Mouse (Mus musculus): ENCODE results near the gene Fhdc1. TPM values are rescaled to one million over a fixed set of nuclear protein-coding genes. Genes with fewer than 3 reads are reported as not detected.

The Fhdc1 gene
- polyA plus RNA-seq, 1 experiment from 2014 or later = 6.5 TPM

DNA sequence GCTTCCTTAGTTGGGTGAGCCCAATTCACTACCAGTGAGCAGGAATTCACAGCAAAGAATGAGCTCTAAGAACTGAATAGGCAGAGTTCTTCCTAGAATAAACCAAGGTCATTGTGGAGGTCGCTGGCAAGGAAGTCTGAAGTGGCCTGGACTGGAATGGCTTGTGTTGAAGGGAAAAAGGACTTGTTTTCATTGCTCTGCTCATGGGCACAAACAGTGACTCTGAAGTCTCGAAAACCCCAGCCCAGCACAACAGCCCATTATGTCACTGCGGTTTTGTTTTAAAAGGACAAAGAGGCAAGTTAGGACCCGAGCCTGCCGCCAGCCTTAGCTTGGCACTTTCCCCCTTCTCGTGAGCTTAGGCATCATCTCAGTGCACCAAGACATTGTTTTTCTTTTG lies 8.5 kb upstream of the Fhdc1 start:
- no peak overlapping the region for H3K4me3 ChIP-seq (replicated peaks)
- no peak overlapping the region for H3K9ac ChIP-seq
- H3K36me3 ChIP-seq = peaks cover 8% of the 10 kb centered on the region; the same call in 1 of the 2 replicates
- 83% methylated on average over 6 of the region's 6 CpGs for WGBS
- H3K4me1 ChIP-seq (replicated peaks) = no peaks in the 10 kb centered on the region
- no peaks in the 10 kb centered on the region for H3K9me3 ChIP-seq
- H3K27ac ChIP-seq = no peak overlapping the region
- no peaks in the 10 kb centered on the region for H3K27me3 ChIP-seq (replicated peaks)
- ATAC-seq = no peak
- no peak overlapping the region for H3K4me2 ChIP-seq (replicated peaks)

DNA sequence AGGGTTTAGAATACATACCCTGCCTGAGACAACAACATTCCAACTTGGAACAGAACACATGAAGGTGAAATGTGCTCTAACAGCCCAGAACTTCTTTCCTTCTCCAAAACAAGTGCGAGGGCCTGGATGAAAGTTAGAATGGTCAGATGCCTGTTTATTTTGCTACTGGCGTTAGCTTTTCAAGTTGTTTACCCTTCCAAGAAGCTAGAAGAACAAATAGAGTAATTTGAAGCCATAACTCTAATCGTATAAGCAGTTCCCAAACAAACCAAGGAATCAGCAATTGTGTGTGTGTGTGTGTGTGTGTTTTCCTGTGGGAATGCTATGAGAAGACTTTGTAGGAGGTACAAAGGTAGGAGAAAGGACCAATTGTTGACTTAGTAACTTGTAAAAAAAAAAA lies 4.7 kb upstream of the Fhdc1 start:
- Histone ChIP-seq H3K27me3 (replicated peaks) (no peaks in the 10 kb centered on the region), H3K27ac (no peak overlapping the region), H3K36me3 (no peaks in the 10 kb centered on the region), H3K4me2 (replicated peaks) (no peak overlapping the region), H3K4me3 (replicated peaks) (no peak overlapping the region), H3K9ac (no peak overlapping the region), H3K9me3 (no peaks in the 10 kb centered on the region), H3K4me1 (replicated peaks) (0 out of 2 replicates have a peak, but pooled peaks cover 8% of the 10 kb centered on the region)
- ATAC-seq = no peak
- WGBS = 49% methylated on average over 3 of the region's 3 CpGs

DNA sequence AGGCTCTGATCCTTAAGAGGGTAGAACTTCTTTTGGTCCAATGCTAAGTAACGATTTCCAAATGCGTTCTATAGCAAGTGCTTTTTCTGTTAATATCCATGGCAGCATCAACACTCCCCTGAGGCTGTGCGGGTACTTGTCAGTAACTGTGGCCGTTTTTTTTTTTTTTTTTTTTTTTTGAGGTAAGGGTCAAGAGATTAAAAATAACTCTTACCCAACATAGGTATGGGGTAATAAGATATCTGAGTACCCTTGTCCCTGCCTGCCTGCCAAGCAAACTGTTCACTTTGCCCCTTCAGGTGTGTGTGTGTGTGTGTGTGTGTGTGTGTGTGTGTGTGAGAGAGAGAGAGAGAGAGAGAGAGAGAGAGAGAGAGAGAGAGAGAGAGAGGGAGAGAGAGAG lies 4.1 kb upstream of the Fhdc1 start:
- no peak overlapping the region for H3K27ac ChIP-seq
- no peaks in the 10 kb centered on the region for H3K36me3 ChIP-seq
- H3K9me3 ChIP-seq = no peaks in the 10 kb centered on the region
- no peak overlapping the region for H3K4me2 ChIP-seq (replicated peaks)
- WGBS = 69% methylated on average over 4 of the region's 4 CpGs
- no peak overlapping the region for H3K9ac ChIP-seq
- H3K4me3 ChIP-seq (replicated peaks) = no peak overlapping the region
- H3K4me1 ChIP-seq (replicated peaks) = 0 out of 2 replicates have a peak, but pooled peaks cover 9% of the 10 kb centered on the region
- no peak for ATAC-seq
- no peaks in the 10 kb centered on the region; the same call in 1 of the 2 replicates for H3K27me3 ChIP-seq (replicated peaks)

DNA sequence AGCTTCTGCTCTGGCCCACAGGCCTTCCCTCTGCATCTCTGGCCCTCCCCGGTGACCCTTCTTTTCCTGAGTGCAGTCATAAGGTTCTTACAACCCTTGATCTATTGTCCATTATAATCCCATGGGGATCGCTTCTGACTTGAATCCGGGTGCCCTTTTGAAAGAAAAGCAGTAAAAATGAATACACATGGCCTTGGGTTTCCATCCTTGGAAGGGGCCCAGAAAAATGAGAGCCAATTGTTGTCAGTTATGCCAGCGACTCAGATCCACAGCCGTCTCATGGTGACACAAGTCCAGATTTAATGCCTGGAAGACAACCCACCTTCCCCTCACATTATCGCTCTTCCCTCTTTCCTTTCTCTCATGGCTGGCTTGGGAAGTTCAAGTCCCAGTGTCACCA lies 1.9 kb upstream of the Fhdc1 start:
- H3K27me3 ChIP-seq (replicated peaks) = peaks cover 7% of the 10 kb centered on the region
- no peak overlapping the region for H3K9ac ChIP-seq
- no peak overlapping the region for H3K4me2 ChIP-seq (replicated peaks)
- H3K27ac ChIP-seq = no peak overlapping the region
- H3K9me3 ChIP-seq = no peaks in the 10 kb centered on the region
- 0 out of 2 replicates have a peak, but pooled peaks cover 9% of the 10 kb centered on the region for H3K4me1 ChIP-seq (replicated peaks)
- ATAC-seq = no peak
- H3K4me3 ChIP-seq (replicated peaks) = no peak overlapping the region
- WGBS = 82% methylated on average over 6 of the region's 6 CpGs
- H3K36me3 ChIP-seq = no peaks in the 10 kb centered on the region

DNA sequence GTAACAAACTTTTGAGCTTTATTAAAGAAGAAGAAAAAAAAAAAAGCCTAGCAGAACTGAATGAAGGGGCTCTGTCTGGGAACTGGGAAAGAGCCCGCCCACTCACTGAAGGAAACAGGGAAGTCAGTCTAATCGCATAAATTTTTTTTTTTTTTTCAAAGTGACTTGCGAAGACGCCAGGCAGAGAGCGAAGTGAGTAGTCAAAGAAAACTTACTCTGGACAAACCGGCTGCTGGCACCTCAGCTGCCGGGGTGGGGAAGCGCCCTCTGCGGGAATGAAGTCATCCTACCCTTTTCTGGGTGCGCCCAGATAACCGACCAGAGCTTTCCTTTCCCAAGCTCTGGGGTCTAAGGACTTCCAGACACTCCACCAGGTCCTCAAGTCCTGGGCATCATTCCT lies 875 bp upstream of the Fhdc1 start:
- H3K4me3 ChIP-seq (replicated peaks) = peak overlapping the region; percentile 62
- H3K36me3 ChIP-seq = no peaks in the 10 kb centered on the region
- no peaks in the 10 kb centered on the region for H3K9me3 ChIP-seq
- peak; percentile 39 for ATAC-seq
- no peak overlapping the region for H3K9ac ChIP-seq
- WGBS = 4% methylated on average over 11 of the region's 11 CpGs
- peaks cover 7% of the 10 kb centered on the region for H3K27me3 ChIP-seq (replicated peaks)
- no peak overlapping the region for H3K27ac ChIP-seq
- H3K4me1 ChIP-seq (replicated peaks) = 0 out of 2 replicates have a peak, but pooled peaks cover 9% of the 10 kb centered on the region
- peak overlapping the region; percentile 98 for H3K4me2 ChIP-seq (replicated peaks)

DNA sequence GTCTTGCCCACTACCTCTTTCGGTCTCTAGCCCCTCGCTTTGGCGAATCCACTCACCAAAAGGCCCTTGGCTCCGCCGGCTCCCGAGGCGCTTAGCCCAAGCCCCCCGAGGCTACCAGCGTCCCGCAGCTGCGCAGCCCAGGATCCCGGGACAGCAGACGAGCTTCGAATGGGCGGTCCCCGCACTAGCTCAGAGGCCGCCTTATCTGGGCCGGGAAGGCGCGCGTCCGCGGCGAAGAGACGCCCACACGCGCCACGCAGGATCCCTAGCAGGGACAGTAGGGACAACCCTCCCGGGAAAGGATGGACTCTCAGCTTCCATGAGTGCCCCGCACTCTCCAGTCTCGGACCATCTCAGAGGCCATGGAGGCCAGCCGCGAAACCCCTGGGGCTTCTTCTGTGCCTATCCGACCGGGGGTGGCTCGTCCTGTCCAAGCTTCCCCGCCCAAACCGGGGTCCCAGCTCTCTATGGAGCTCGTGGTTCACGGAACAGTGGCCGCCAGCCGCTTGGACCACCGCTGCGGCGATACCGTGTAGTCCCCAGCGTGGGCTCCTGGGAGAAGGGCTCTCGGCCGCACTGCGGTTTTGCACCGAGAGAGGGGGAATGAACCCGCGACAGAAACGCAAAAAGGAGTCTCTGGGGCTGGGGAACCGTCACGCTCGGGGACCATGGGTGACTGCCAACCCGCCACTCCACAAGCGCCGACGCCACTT lies 780 bp downstream of the Fhdc1 start:
- no peaks in the 10 kb centered on the region for H3K36me3 ChIP-seq
- peak overlapping the region; percentile 66 for H3K9ac ChIP-seq
- H3K27ac ChIP-seq = peak overlapping the region; percentile 51; the same call in 1 of the 2 replicates
- WGBS = under 1% methylated on average over 61 of the region's 61 CpGs
- H3K27me3 ChIP-seq (replicated peaks) = peaks cover 7% of the 10 kb centered on the region
- H3K4me2 ChIP-seq (replicated peaks) = peak overlapping the region; percentile 98
- peak; percentile 69 for ATAC-seq
- peak overlapping the region; percentile 62 for H3K4me3 ChIP-seq (replicated peaks)
- no peaks in the 10 kb centered on the region for H3K9me3 ChIP-seq
- H3K4me1 ChIP-seq (replicated peaks) = 0 out of 2 replicates have a peak, but pooled peaks cover 9% of the 10 kb centered on the region

DNA sequence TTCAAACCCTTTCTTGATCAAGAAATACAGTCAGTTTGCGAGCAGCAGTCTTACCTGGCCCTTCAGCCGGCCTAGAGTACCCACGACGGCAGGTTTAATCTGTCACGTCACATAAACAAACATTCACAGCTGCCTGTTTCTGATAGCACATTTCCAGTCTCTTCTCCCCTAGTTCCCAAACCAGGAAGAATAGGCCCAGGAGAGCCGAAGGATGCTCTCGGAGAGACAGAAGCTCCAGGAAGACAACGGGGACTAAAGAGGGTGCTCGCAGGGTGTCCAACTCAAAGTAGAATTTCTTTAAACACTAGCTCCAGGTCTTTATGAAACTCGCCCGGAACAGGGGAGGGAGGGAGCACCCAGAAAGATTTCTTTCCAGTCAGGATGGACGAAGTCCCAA lies 1.3 kb downstream of the Fhdc1 start:
- H3K4me2 ChIP-seq (replicated peaks) = peak overlapping the region; percentile 98
- H3K27me3 ChIP-seq (replicated peaks) = peaks cover 7% of the 10 kb centered on the region
- 7% methylated on average over 12 of the region's 12 CpGs for WGBS
- H3K4me1 ChIP-seq (replicated peaks) = peaks cover 13% of the 10 kb centered on the region
- no peak overlapping the region for H3K27ac ChIP-seq
- H3K9ac ChIP-seq = peak overlapping the region; percentile 66
- ATAC-seq = no peak
- peak overlapping the region; percentile 62 for H3K4me3 ChIP-seq (replicated peaks)
- H3K36me3 ChIP-seq = no peaks in the 10 kb centered on the region
- no peaks in the 10 kb centered on the region for H3K9me3 ChIP-seq

DNA sequence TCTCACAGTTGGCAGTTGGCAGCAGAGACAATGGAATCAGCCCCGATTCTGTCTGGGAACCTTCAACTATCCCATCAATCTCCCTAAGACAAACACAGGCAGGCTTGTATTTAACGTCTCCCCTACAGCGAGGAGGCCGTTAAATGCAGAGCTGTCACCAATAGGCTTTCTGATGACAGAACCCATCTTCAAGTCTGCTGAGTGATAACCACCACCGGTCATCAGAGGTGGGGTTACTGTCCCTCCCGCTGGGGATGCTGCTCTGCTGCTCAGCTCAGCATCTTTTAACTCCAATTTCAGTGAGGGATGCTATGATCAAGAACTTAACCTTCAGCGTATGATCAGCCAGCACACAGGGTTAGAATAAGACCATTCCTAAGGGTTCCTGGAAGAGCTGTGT lies 2.0 kb downstream of the Fhdc1 start:
- Histone ChIP-seq H3K36me3 (no peaks in the 10 kb centered on the region), H3K4me3 (replicated peaks) (0 out of 2 replicates have a peak overlapping the region, but pooled peaks have one; percentile 62), H3K9me3 (no peaks in the 10 kb centered on the region), H3K4me1 (replicated peaks) (peaks cover 16% of the 10 kb centered on the region), H3K4me2 (replicated peaks) (peak overlapping the region; percentile 98), H3K27me3 (replicated peaks) (peaks cover 7% of the 10 kb centered on the region), H3K27ac (no peak overlapping the region), H3K9ac (no peak overlapping the region)
- ATAC-seq = no peak
- 27% methylated on average over 7 of the region's 7 CpGs for WGBS

DNA sequence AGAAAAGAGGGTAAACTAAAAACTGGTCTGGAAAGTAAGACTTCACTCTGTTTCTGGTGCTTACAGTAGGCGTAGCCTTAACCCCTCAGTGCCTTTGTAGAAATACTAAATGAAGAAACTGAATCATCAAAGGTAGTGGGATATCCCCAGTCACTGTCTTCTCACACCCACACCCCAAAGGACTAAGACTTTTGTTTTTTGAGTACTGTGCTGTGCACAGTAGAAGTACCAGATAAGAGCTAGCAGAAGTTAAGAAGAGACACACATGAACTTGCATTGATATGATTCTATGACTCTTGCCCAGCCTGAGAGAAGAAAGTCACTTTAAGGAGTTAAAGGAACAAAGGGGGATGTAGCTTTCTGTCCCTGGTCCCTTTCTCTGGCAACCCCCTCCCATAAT lies 2.7 kb downstream of the Fhdc1 start:
- H3K27me3 ChIP-seq (replicated peaks) = peaks cover 7% of the 10 kb centered on the region
- H3K9me3 ChIP-seq = no peaks in the 10 kb centered on the region
- no peak overlapping the region for H3K4me2 ChIP-seq (replicated peaks)
- no peak overlapping the region for H3K27ac ChIP-seq
- H3K9ac ChIP-seq = no peak overlapping the region
- 89% methylated on average over 1 of the region's 1 CpGs for WGBS
- ATAC-seq = no peak
- no peak overlapping the region for H3K4me3 ChIP-seq (replicated peaks)
- no peaks in the 10 kb centered on the region for H3K36me3 ChIP-seq
- peaks cover 20% of the 10 kb centered on the region for H3K4me1 ChIP-seq (replicated peaks)

DNA sequence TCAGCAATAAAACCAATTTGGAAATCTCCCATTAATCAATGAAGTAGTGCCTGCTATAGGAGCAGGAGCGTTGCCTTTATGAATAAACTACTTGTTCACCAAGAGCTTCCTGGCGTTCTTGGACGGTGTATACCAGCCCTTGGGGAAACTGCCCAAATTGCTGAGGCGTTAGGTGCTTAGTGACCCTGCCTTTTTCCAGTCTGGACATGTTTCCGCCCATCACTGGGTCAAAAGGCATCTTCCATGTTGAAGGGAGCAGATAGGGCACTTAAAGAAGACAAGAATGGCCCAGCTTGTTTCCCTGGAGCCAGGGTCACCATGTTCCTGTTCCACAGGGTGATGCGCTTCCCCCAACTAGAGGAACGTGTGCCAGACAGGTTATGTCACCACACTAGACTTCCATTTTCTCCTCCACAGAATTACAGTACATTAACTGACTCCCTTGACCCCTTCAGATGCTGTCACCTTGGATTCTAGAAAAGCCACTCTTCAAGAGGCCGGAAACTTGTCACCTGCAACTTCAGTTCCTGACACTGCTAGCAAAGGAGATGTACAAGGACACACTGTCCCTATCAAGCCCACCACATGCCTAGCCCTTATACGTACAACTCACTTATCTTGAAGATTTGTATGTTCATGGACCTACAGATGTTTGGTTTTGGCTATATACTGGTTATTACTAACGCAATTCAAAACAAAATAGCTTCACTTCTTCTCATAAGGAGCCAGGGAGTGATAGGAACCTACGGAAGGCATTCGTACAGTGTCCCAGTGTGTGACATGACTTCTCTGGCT lies 5.1 kb downstream of the Fhdc1 start:
- Histone ChIP-seq H3K36me3 (no peaks in the 10 kb centered on the region), H3K27ac (no peak overlapping the region), H3K4me2 (replicated peaks) (no peak overlapping the region), H3K4me3 (replicated peaks) (no peak overlapping the region), H3K27me3 (replicated peaks) (peaks cover 7% of the 10 kb centered on the region), H3K4me1 (replicated peaks) (peaks cover 16% of the 10 kb centered on the region), H3K9ac (no peak overlapping the region), H3K9me3 (no peaks in the 10 kb centered on the region)
- 87% methylated on average over 12 of the region's 12 CpGs for WGBS
- no peak for ATAC-seq

DNA sequence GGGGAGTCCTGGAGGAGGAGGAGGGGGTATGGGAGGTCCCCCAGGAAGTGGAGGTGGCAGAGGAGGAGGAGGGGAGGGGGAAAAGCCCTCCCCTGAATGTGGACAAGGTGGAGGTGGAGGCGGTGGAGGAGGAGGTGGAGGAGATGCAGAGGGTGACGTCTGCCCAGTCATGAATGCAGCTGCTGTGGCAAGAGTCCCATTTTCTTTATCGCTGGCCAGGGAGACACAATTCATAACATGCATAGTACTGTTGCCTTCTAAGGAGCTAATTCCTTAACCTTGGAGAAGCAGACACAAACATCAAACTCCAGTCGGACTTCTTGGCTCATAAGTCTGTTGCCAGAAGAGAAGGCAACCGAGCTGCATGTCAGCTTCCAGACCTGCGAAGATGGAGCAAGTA lies 5.8 kb downstream of the Fhdc1 start:
- Histone ChIP-seq H3K27ac (no peak overlapping the region), H3K9ac (no peak overlapping the region), H3K9me3 (no peaks in the 10 kb centered on the region), H3K27me3 (replicated peaks) (peaks cover 7% of the 10 kb centered on the region), H3K4me2 (replicated peaks) (no peak overlapping the region), H3K4me1 (replicated peaks) (peaks cover 11% of the 10 kb centered on the region), H3K36me3 (no peaks in the 10 kb centered on the region), H3K4me3 (replicated peaks) (no peak overlapping the region)
- no peak for ATAC-seq
- 63% methylated on average over 6 of the region's 6 CpGs for WGBS

DNA sequence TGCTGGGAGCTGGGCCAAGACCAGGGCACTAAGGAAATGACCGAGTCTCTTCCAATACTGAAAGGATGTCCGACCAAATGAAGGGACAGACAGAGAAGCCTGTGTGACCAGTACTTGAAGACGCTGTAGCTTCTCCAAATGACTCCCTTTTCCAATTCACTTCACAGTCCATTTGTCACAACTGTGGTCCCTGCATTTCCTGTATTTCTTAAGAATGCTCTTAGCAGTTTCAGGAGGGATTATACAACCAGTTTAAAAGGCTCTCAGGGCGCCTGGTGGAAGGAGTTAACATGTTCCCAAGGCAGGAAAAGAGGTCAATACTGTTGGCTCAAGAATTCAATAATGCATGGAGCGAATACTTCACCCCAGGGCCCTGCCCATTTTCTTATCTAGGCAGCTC lies 7.3 kb downstream of the Fhdc1 start:
- no peak for ATAC-seq
- Histone ChIP-seq H3K9me3 (no peaks in the 10 kb centered on the region), H3K4me1 (replicated peaks) (peaks cover 12% of the 10 kb centered on the region), H3K9ac (no peak overlapping the region), H3K36me3 (no peaks in the 10 kb centered on the region), H3K27ac (no peak overlapping the region), H3K4me3 (replicated peaks) (no peak overlapping the region), H3K27me3 (replicated peaks) (peaks cover under 1% of the 10 kb centered on the region), H3K4me2 (replicated peaks) (no peak overlapping the region)
- 51% methylated on average over 5 of the region's 5 CpGs for WGBS

Data from intestine, embryonic 15.5 days (tissue).